Mouse (Mus musculus) right cerebral cortex, postnatal 4 days (tissue): ENCODE results near the gene 4930544D05Rik.
"Not testable (repeated sequence)": the region's sequence is repeated elsewhere in the genome, so short reads cannot be mapped to it uniquely, and the experiment has no call there.

ENCODE experiments used
- DNase-seq: peaks from one replicate; pipeline ENCODE4 v3.0.0-alpha.2; 2022

The 4930544D05Rik gene

DNA sequence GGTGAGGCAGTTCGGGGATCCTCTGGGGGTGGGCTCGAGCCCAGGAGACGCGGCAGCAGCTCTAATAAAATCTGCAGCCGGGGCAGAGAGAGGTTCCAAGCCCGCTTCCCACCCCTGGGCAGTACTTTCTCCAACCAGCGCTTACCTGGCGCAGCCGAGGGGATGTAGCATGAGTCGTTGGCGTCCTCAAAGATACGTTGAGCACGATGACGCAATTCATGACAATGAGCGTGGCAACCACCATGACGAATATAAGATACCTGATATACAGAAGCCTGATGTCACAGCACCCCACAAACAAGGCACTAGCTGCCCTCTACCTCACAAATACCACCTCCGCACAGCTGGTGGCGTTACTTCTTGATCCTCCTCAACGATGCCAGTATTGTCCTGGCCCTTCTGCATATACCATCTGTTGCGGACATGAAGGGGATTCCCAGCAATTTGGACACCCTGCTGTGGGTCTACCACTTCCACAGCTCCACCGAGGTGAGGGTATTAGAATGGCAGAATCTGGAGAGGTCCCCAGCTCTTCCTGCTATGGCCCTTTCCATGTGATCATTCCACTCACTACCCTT, at the start of gene 4930544D05Rik:
TSS of gene 4930544D05Rik (plus strand) at position 333 of the 578 bp plus-strand sequence.
- no peak for DNase-seq

DNA sequence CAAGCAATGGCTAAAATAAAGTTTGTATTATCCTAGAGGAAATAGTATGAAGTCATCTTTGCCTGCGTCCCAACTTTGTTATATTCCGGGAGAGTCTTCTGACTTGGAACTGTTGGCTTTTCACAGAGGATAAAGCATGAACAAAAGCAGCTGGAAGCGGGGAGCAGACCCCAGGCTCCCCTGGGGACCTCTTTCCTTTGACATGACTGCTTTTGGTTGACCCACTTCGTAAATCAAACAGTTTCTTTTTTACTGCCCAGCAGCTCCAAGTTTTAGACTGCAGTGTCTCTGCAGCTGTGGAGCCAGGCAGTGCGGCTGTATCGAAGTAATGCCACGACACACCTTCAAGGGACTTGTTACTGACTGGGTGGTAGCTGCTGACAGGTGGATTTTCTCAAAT, 49.1 kb upstream of the 4930544D05Rik start:
- no peak for DNase-seq

DNA sequence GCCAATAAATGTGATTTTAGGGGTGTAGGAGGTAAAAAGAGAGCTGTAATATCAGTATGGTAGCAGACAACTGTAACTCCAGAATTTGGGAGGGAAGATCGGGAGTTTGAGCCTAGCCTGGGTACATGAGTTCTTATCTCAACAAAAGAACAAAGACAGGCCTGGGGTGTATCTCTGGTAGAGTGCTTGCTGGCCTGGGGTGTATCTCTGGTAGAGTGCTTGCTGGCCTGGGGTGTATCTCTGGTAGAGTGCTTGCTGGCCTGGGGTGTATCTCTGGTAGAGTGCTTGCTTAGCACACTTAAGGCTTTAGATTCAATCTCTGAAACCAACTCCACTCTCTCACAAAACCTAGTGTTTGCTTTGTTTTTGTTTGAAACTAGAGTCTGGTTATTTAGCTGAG, 45.0 kb upstream of the 4930544D05Rik start:
- not testable (repeated sequence) for DNase-seq

DNA sequence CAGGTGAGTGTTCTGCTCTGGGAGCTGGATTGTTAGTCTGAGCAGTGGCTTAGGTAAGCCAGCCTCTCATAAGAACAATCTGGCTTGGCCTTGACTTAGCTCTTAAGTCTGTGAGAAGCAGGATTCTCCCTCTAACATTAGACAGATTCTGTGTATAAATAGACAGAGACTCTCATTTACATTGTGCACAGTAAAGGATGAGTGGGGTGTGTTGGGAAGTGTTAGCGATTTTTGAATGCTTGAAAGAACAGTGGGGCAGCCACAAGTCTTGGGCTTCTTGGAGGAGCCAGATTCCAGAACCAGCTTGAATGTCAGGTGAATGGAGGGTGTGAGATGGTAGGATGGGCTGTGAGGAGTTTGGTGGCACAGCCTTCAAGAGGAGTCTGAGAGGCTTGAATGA, 44.0 kb upstream of the 4930544D05Rik start:
- no peak for DNase-seq

- no peak for DNase-seq
Observed at GRCm38 (mm10) chr11:70572348-70572902, 43.2 kb upstream of the 4930544D05Rik start.

DNA sequence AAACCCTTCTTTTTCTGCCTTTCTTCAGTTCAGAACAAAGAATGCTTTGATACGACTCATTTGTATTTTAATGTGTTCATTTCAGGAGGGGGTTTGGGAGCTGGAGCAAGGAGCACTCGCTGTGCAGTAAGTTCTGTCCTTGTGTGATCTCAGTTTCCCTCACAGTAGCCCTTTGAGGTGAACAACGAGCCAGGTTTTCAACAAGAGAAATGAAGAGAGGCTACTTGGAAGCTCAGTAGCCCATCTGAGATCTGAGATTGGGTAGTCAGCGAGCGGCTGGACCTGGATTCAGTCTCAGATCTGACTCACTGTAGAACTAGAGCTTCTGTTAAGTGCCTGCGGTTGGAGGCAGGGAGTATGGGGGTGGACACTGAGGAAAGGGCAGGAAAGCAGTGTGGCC, 41.8 kb upstream of the 4930544D05Rik start:
- no peak for DNase-seq

DNA sequence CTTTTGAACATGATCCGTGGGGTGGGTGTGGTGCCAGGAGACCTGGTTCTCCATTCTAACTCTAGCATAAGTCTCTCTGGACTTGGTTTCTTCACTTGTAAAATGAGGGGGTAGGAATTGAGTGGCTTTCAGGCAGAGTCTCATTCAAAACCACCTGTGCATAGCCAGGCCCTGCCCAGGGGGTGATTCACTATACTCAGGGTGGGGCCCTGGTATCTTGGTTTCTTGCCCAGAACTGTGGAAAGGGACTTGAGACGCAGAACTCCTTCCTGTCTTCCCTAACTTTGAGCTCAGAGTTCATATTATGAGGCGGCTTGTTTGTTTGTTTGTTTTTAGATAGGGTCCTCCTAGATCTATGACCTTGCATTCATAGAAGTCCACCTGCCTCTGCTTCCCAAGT, 38.4 kb upstream of the 4930544D05Rik start:
- DNase-seq = no peak

DNA sequence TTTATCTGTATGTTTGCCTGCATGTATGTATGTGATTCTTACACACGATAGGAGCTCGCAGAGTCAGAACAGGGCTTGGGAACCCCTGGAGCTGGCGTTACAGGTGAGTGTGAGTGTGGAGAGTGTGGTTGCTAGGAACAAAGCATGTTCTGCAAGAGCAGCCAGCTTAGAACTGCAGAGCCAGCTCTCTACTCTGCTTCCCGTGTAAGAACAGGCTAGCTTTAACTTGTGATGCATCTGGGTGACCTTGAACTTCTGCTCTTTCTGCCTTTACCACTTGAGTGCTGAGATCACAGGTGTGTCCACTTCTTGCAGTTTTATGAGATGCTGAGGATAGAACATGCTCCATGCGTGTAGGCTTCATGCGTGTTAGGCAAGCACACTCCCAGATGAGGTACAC, 36.7 kb upstream of the 4930544D05Rik start:
- no peak for DNase-seq

DNA sequence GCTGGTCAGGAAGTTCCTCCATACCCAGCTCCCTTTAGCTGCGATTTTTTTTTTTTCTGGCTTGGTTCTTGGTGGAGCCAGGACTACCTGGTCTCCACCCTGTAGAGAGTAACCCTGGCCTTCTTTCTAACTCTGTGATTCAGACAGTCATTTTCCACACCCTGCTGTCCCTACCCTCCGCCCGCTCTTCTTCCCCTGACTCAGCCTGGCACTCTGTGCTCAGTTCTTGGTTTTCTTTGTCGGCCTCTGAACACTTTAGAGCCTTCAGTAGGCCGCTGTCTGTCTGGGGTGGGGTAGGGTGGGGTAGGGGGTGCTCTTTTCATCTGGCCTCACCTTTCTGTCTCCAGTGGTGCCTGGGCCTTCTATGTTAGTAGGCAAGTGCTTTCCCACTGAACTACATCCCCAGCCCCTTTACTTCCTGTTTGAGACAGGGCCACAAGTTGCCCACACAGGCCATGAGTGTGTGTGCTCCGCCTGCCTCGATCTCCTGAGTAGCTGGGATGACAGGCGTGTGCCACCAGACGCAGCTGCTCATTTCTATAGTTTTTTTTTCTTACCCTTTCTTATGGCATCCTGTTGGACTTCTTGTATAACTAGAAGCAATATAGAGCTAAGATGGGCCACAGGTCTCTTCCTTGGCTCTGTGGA, 35.8 kb upstream of the 4930544D05Rik start:
- no peak for DNase-seq

DNA sequence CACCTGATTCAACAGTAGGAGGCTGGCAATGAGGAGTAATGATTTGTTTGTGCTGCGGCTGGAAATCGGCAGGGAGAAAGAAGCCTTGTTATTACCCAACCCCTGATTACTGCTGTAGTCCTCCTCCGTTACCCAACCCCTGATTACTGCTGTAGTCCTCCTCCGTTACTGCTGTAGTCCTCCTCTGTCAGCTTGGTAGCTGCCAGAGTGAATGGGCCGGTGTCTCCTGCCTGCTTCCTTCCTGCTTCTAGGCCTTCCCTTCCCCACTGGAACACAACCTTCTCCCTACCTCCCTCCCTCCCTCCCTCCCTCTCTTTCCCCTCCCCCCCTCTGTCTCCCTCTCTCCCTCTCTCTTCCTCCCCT, 35.3 kb upstream of the 4930544D05Rik start:
- no peak for DNase-seq

- DNase-seq = no peak
Observed at GRCm38 (mm10) chr11:70580921-70581320, 34.7 kb upstream of the 4930544D05Rik start.

DNA sequence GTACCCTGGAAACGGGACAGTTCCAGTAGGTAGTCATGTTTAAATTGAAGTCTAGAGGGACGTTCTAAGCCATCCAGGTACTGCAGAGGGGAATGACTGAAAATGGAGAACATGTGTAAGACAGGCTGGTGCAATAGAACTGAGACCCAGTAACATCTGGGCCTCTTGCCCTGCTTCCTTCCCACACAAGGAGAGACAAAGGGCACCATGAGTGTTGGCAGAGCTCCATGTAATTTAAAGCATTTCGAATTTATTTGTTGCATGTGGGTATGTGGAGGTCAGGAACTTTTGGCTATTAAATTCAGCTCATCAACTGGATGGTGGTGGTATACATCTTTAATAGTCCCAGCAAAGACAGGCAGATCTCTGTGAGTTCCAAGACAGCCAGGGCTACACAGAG, 33.5 kb upstream of the 4930544D05Rik start:
- DNase-seq = no peak

DNA sequence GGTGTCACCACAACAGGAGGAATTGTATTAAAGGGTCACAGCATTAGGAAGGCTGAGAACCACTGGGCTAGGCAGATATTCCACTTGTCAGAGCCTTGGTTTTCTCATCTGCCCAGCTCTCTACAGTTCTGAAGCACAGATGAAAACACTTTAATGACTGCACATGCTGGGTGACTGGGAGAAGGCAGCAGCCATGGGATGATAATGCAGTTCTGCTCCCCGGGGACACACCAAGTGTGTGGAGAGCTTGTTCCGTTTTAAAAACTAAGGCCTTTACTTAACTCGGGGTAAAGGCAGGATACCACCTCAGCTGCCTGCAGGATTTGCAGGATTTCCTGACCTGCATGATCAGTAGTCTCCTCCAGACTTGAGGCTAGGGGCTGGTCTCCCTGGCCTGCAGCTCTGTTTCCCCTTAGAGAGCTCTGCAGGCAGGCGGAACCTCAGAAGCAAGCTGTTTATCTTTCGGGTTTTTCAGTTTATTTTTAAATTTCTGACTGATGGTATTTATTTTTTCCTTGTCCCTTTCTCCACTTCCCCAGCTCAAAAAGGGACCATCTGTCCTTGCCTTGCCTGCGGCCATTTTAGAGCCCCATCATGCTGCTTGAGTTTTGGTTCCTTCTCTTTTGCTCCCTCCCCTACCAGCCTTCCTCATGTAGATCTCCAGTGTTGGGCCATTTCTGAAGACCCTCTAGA, 32.5 kb upstream of the 4930544D05Rik start:
- DNase-seq = no peak

DNA sequence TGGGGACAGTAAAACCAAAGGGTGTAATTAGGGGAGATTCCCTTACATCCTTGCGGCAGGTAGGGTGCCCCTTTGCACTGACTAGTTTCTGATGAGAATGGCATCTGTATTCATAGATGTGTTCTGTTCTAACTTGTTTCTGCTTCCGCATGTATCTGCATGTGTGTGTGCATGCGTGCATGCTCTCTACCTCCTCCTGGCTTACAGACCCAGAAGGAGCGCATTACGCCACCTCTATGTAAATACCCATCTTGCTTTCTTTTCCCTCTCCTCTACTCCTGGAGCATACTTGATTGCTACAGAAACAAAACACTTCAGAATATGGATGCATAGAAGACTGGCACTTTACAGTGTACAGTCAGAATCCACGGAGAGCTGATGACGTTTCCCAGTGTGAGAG, 31.9 kb upstream of the 4930544D05Rik start:
- no peak for DNase-seq

- DNase-seq = no peak
Observed at GRCm38 (mm10) chr11:70585457-70585856, 30.2 kb upstream of the 4930544D05Rik start.

GRCm38 (mm10) chr11:70586261-70586660, 29.4 kb upstream of the 4930544D05Rik start:
- DNase-seq = no peak

GRCm38 (mm10) chr11:70586954-70587353, 28.7 kb upstream of the 4930544D05Rik start:
- no peak for DNase-seq

- DNase-seq = no peak
Observed at GRCm38 (mm10) chr11:70591733-70592132, 23.9 kb upstream of the 4930544D05Rik start.

DNA sequence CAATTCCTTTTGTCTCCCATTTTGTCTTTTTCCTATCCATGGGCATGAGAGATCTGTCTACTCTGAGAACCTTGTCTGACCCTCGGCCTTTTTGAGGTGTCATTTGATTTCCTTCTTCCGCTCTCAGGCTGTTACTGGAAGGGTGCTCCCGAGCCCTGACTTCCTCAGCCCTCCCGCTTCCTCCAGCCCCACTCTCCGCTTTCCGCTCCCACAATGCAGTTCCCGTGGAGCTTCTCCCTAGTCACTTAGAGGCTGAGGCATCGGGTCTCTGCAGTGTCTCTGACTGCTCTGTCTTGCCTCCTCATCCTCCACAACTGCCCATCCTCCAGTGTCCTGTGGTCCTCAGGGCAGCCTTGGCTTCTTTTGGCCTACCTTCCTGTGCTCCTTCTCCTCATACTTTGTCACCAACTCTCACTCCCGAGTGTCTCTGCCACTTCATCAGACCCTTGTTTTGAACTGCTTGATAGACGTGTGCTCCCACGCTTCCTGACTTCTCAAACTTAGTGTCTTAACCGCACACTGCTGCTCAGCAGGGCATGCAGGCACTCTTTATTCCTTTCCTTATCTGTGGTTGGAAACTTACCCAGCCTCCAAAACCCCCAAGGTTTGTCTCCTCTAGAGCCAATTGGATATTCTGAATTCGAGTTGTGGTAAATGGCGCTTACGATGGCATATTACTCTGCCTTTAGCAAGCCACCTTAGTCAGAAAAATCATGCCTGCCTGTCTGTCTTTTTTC, 21.2 kb upstream of the 4930544D05Rik start:
- no peak for DNase-seq

DNA sequence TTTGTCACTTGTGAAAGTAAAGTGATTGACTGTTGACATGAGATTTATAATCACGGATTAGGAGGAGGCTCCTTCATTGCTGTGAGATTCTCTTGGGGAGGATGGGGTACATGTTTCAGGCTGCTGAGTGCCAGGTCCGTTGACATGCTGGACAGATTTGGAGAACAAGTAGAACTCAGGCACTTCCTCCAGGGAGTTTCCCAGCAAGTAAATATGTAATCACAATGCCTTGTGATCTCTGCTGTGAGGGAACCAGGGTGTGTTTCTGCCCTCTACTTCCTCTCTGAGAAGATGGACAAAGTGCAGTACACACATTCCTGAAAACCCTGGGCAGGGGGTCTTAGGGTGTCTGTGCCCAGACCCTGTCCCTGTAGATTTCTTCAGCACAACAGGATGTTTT, 20.0 kb upstream of the 4930544D05Rik start:
- no peak for DNase-seq

DNA sequence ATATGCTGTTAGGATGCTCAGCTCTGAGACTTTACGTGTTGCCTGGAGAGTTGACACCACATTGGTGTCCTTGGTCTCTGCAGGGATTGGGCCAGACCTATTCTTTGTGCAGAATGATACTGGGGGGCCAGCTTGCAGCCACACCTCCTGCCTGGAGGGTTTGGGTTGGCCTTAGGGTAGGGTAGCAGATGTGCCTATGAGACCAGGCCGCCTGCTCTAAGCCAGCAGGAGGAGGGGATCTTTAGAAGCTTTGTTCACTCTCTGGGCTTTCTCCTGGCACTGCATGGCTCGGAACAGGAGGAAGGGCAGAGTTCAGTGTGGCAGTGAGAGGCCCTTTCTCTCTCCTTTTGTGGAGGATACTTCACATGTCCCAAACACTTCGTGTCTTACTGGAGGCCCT, 19.6 kb upstream of the 4930544D05Rik start:
- DNase-seq = no peak

DNA sequence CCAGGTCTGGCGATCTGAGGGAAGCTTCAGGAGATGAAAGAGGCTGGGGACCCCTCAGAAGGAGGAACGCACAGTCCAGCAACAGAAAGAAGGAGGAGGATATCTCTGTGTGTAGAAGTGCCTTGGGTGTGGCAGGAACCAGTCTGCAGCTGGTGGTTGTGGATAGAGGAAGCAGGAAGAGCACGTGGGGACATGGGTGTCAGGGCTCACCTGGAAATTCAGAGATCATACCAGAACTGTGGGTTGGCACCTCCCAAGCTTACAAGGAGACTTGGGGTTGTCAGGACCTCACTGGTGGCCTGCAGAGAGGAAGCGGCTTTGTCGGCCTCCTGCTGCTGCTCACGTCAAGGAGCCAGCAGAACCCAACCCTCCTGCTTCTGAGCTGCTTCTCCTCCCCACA, 18.3 kb upstream of the 4930544D05Rik start:
- DNase-seq = no peak

GRCm38 (mm10) chr11:70598451-70598953, 17.1 kb upstream of the 4930544D05Rik start:
- no peak for DNase-seq
